Mouse (Mus musculus) left cerebral cortex, adult 9 months (tissue): ENCODE data around the gene Lrrc9.

Source experiments
- DNase-seq, 2 experiments: peaks; one replicate each; pipeline ENCODE4 v3.0.0; 2022; ENCODE audit warnings: low spot score in 2 of 2

The Lrrc9 gene

DNA sequence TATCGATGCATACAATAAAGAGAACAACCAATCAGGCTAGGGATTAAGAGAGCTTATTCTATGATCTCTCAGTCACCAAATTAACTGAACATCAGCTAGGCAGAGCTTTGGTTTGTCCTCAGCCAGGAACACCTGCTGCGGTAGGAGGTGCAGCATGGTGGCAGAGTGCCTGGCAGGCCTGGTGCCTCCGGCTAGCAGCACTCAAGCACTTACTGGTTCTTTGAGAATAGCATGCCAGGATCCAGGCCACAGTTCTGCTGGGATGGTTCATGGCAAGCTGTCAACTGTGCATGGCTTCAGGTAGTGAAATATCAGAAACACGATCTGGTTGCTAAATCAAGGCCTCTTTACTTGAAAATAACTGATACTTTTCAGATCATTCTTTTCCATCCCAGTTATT lies 26.1 kb downstream of the Lrrc9 start:
- no peak for DNase-seq

DNA sequence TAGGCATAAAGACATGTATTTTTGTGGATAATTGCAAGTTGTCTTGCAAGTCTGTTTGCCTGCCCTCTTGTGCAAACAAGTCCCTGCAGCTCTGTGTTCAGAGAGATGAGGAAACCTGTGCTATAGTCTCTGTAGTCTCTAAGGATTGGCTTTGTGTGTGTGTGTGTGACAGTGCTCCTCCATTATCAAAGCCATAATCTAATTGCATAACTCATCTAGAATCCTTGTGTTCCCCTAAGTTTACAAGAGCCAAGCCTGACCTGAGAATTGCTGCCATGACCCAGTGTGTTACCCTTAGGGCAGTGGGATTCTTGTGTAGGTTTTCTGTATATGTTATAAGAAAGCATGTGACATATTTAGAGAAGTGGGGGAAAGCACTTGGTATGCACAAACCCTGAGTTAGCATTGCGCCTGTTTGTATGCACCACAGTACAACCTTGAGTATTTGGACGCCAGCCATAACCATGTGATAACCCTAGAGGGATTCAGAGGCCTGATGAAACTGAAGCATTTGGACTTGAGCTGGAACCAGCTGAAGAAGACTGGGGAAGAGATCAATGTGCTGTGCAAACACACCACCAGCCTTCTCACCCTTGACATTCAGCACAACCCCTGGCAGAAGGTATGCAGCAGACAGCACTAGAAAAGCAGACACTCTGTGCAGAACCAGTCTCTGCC lies 35.2 kb downstream of the Lrrc9 start:
- DNase-seq: no peak

DNA sequence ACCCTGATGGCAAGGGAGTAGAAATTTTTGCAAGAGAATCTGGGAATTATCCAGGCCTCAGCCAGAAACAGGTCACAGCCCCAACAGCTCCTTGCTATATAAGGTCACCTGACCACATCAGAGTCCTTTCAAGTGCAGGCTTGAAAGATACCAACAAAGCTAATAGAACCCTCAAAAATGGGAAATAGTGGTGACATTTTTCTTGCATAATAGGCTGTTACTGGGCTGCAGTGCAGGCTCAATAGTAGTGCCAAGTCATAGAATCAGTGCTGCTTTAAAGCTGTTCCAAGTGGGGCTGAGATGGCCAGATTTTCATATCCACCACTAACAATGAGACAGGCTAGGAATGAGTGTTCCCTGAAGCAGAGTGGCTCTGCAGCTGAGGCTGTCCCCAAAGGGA lies 40.6 kb downstream of the Lrrc9 start:
- DNase-seq: no peak

DNA sequence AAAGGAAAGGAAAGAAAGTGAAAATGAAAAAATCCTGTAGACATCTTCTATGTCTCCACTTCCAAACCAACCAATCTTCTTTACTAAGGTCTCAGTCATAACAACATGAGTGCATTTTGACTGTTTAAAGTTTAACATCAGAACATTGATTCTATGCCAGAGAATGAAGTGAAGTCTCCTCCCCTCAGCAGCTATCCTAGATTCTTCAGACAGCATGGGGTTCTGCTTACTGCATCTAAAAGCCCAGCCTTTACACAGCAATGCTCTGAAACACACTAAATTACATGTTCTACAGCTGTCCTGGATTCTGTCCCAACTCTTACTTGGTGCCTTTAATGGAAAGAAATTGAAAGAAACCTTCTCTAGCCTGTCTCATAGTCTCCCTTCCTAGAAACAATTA lies 43.2 kb downstream of the Lrrc9 start:
- DNase-seq: no peak

DNA sequence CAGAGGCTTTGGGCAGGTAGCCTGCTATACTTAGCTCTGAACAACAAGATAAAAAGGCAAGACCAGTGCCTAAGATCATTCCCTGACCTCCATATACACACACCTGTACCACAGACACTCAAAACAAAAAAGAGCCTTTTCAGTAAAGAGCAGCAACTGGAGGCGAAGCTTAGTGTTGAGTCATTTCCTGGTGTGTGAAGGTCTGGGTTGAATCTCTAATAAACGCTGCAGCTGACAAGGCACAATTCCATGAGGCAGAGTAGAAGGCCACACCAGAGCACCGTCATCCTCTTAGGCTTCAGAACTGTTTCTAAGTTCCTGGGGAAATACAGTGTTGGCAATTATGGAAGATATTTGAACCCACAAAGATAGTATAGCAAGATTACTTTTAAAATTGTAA lies 45.8 kb downstream of the Lrrc9 start:
- no peak for DNase-seq

DNA sequence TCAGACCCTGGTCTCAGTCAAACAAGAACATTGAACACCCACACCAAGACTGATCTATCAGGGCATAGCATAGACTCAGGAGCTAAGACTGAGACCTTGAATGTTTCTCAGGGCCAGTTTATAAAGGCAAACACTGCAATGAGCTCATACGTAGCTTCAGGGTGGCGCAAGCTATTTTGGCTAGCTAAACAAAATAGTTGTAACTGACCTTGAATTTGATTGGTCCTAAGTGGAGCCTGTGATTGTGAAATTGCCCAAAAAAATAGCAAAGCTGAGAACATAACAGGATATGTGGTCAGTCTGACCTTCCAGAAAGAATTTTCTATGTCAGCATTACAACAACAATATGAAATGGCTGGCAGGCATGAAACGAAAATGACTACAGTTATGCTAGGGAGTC lies 48.3 kb downstream of the Lrrc9 start:
- no peak for DNase-seq

DNA sequence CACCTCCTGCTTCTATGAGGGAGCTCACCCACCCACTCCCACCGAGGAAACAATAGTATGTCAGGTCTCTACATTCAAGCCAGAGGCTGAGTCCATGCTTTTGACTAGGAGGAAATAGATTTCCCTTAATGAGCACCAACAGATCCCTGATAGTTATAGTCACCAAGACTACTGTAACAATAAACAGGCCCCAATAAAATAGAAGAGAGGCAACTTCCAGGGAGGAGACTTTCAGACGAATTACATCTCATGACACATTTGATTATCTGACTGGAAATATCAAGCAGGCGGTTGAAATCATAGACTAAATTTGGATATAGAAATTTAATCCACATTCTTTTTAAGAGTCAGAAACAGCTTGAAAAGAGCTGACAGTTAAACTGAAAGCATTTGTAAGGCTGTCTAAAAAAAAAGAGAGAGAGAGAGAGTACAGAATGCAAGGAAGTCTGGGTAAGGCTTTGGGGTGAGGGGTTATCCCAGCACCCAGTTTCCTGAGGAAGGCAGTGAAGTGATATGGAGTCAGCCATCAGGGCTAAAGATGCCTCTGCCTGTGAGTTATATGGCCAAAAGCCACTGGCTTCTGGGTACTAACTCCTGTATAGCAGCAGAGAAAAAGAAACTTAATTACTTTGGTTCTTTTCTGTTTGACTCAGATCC lies 49.5 kb downstream of the Lrrc9 start:
- DNase-seq: no peak

DNA sequence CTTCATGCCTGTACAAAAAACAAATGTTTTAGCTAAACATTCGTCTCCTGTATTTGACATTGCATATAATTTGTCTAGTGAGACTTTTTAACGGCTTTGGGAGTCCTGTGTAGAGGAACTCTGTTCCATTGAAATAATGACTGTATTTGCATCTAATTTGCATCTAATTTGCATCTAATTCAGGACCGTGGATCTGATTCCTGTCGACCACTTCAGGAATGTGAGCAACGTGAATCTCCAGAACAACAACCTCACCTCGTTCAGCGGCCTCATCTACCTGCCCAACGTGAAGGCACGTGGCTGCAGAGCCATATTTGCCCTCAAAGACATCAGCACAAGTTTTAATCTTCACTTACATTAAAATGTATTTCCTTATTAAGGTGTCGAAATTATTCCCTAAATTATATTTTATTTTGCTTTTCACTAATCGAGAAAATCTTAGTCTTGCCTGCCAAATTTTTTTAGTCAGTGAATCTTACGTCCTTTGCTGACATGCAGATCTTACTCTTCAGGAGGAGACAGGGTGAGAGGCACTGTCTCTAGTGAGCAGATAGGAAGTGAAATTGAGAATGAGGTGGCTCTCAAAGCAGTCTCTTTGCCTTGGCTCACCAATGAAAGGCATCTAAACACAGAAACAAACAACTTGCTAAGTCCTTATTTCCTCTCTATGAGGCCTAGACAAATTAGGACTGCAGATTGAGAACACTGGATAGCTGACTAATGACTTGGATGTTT lies 55.4 kb downstream of the Lrrc9 start:
- no peak for DNase-seq

DNA sequence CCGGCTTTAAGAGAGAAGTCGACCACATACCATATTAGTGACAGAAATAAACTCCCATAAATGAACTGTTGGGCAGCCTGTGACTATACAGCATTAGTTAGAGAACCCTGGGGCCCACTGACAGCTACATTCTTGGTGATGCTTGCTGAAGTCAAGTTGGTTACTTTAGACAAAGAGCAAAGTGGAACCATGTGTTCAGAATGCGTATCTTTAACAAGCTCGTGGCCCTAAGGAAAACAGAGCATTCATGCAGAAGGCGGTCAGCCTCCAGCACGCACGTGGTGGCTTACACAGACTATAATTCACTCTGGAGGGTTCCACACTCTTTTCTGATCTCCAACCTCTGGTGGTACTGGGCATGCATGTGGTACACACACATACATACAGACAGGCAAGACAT lies 67.9 kb downstream of the Lrrc9 start:
- no peak for DNase-seq

DNA sequence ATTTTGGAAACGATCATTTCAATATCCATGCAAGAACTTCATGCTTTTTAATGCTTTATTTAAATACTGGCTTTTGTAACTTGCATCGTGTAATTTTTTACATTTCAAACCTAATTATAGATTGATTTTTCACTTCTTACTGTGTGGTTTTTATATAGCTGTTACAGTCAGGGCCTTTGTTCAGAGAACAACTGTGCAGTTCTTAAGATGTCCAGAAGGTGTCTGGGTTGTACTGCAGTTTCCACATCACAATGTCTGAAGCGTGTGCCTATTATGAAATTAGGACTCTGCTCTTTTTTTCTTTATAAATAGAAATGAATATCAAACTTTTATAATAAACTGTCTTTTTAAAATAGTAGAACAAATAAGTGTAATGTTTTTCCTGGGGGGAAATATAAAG lies 73.8 kb downstream of the Lrrc9 start:
- no peak for DNase-seq

DNA sequence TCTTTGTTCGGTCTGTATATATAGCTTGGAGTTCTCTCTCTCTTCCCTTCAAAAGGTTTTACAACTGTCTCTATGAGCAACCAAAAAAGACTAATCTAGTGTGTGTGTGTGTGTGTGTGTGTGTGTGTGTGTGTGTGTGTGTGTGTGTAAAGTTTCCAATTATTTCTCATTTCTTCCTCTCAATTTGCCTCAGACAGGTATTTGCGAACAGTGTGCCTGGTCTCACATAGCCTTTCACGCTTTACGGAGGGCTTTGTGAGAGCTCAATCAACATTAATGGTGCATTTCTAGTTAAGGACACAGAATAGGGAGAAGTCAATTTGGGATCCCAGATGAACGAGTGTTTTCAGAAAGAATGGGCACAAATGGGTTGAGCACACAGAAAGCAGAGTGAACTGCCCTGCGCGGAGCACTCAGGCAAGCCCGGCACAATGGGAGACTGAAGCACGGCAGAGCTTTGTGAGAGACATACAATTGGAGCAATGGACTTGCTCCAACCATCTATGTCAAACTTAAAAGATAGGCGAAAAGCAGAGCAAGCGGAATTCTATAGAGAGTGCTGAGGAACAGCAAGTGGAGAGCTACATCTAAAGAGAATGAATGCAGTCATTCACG lies 76.6 kb downstream of the Lrrc9 start:
- DNase-seq: no peak

DNA sequence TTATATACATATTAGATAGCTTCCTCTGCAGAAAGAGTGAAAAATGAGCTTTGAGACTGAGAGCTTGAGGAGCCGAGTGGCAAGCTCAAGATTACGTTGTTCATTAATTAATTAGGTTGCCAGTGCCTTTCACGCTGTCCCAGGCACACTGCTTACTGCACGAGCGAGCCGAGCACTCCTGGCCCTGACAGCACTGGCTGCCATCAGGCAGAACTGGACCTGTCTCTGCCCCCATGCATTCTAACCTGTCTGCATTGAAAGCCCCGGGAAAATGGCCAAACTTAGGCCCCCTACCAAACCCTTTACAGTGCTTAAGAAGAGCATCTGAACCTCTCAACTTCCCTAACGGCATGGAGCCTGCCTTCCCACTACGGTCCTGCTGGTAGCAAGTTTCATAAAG lies 77.7 kb downstream of the Lrrc9 start:
- no peak for DNase-seq

DNA sequence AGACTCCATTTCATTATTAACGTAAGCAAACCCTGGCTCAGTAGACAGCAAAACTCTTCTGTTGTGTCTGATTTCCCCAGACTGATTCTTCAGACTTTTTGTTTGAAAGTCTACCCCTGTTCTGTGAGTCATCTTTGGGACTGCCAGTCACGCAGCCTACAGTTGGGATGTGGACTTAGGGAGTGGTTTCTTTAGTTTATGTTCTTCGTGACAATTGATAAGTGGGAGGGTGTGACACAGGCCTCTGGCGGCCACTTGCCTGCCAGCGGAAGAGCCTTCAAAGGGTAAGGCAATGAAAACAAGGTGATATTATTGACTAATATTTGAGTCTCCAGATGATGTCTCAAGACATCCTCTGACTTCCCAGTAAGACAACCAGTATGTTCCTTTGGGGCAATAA lies 78.2 kb downstream of the Lrrc9 start:
- DNase-seq: no peak

DNA sequence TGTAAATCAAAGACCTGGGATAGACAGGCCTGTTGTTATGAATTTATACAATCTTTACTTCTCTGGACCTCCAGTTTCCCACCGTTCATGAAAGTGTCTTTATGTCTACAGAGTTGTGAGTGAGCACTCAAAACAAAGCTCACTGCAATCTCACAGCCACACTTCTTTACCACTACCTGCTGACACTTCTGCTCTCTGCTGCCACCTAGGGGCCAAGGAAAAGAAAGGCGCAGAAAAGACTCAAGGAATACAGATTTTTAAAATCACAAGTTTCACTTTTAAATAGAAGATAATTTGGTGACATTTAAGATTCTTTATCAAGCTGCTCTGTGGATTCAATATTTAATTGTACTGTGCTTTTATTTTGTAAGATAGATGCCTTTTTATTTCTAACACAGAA lies 79.0 kb downstream of the Lrrc9 start:
- no peak for DNase-seq

DNA sequence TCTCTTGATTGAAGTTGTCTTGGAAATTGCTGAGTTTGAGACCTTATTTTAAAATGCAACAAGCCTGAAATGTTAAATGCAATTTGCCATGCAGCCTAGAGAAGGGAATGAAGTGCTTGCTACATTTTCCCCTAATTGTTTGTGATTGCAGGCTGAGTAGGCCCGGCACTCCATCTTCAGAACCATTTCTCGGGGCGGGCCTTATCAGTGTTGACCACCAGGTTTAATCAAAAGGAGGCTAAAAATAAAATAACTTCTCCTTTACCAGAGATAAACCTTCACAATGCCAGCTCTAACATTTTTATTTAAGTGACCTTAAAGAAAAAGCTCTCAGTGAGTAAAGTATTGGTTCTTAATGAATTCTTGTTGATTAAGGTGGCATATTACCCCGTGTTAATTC lies 83.9 kb downstream of the Lrrc9 start:
- DNase-seq: no peak

DNA sequence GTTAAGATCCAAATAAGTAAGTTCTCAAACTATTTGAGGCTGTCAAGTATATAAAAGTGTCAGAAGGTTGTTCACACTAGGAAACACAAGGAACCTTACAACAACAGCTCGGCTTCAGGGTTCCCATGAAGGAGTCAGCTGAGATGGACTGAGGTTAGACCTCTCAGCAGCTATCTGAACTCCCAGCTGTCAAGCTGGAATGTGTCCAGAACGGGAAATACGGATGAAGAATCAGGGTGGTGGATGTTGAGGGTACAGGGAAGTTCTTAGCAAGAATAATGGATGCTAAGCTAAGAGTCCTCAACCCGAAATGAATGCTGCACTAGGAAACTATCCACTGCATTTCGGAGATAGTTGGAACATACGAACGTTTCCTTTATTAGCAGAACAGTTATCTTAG lies 90.6 kb downstream of the Lrrc9 start:
- DNase-seq: no peak

DNA sequence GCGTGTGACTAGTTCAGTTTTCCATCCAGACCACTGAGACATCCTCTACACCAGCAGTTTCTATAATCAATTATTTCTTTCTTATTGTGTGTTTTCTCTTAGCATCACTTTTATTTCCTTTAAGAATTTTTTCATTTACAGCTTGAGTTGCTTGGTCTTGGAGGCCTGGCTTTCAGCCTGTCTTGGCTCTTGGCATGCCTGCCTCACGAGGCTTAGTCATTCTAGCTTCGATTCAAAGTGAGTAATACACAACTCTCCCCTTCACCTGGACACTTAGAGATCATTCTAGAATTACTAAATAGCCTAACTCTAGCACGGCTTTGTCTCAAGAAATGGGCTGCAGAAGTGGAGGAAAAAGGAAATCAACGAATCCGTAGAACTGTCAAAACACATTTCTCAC lies 92.3 kb downstream of the Lrrc9 start:
- DNase-seq: no peak

DNA sequence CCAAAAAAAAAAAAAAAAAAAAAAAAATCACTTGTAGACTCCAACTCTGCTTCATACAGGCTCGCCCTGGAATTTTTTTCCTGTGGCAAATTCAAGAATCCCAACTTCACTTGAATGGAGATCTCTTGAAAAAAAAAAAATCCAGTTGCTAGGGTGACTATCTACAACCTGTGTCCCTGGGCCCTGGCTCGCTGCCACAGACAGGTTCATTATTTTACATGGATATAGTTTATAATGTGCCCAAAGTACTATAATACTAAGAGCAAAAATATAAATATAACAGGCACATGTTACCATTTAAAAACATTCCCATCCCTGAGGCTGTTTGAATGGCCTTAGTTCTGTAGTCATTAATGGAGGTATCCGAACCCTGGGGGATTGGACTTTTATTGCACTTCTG lies 93.9 kb downstream of the Lrrc9 start:
- no peak for DNase-seq

DNA sequence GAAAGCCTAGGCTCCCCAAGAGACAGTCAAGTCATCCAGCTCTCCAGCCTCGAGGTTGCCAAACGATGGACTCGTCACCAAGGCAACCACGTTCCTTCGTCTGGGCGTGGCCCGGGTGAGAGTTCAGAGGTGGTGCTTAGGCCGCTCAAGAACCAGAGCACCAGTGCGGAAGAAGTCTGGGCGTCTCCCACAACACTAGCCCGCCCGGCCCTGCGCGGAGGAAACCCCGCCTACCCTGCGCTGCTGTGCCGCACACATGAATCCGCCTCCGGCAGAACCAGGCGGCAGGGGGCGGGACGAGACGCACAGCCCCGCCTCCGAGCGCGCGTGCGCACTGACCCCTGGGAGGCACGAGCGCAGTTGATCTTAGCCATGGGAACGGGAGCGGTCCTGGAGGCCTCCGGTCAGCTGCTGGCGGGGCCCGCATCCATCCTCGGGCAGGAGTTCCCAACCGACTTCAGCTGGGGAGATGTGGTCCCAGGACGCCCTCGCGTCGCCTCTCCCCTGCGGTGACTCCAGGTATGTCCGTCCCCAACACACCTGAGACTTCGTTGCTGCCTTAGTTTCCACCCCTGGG lies 94.4 kb downstream of the Lrrc9 start, which contains the start of gene Pcnx4:
Pcnx4 (plus strand) TSS at position 363 of the 577 bp plus-strand sequence.
- peak; percentile 85 to 96 for DNase-seq

DNA sequence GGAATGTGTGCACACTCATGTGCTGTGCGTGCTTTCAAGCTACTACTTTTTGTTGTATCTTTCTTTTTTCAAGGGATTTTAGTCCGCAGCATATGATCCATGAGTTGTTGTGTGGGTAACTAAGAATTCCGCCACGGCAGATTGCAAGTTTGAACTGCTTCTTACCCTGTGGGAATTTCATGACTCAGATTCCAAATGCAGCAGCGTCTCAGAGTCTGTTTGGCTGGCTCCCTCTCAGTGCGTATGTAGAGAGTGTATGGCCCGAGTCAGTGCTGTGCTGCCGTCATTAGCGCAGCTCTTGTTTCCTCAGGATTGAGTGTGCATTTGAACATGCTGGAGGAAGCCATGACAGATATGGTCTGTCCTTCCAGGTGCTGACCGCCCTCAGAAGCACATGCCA lies 96.9 kb downstream of the Lrrc9 start:
- DNase-seq: peak; percentile 6 to 58

DNA sequence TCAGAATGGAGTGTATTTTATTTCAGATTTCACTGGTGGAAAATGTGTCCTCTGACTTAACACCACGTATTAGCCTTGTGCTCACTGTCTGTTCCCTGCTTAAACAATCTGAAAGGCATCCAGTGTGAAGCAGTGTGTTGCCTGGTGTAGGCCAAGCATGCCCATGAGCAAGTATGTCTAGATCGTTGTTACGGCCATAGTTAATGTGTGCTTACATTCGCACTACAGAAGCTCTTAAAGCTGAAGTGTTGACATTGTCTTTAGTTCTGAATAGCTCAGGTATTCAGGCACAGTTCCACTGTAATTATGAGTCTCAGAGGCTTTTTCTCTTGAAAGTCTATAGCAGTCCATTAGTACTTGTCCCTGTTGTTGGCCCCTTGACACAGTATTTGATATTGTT lies 112.7 kb downstream of the Lrrc9 start:
- DNase-seq: no peak

DNA sequence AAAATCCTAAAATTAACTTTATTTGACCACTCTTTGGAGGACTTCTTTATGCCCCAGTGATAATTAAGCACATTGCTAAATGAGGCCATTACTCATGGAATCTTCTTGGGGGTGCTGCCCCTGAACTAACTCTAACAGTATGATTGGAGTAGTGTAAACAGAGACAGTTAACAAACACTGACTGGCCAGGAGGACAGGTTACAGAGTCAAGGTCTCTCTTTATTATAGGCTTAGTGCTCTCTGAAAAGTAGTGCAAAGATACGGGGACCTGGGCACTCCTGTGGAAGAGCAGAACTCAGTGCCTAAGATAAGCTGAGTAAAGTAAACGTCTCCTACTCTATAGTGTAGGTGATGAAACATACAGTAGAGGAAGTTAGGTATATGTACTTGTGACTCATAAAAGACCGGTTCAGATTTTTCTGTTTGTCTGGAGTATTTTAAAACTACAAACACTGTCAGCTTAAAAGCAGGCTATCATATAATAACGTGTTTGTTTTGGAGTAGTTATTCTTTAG lies 122.7 kb downstream of the Lrrc9 start:
- no peak for DNase-seq
